Mouse (Mus musculus): Measurements from ENCODE around the gene Erfe. TPM values are rescaled to one million over a fixed set of nuclear protein-coding genes. Genes with fewer than 3 reads are reported as not detected.

The Erfe gene
- polyA plus RNA-seq, 1 experiment: not detected

DNA sequence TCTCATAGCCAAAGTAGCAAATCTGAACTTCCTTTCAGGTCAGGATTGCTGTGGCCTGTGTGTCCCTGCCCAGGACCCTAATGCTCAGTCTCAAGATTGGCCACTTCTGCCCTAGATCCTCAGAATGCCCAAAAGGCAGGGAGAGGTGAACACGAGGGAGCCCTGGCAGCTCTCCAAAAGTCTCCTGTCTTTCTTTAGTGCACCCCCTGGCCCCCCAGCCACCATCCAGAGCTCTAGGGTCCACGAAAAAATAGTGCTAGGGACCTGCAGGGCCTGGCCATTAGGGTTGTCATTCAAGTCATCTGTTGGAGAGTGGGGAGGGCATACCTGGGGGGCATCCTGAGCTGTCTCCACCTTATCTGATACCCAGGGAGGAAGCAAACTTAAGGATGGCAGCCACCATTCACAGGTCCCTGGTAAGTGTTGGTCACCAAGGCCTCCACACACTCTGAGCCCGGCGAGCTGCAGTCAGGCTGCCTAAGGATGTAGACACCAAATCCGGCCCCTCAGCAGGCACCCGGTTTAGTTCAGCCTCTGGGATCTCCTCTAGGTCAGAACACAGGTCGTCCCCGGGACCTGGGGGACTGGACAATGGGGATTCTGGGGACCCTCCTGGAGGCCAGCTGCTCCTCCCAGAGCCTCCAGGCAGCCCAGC is 45.5 kb downstream of the Erfe start:
- Histone ChIP-seq H3K27ac (ENCODE audit: insufficient read depth, low read length) (no peak overlapping the region), H3K27me3 (ENCODE audit: control insufficient read depth, insufficient read depth, low read length) (no peaks in the 10 kb centered on the region), H3K4me3 (replicated peaks; ENCODE audit: insufficient read depth, low read depth, low read length) (no peak overlapping the region), H3K4me1 (ENCODE audit: control insufficient read depth, insufficient read depth, low read length) (peaks cover 13% of the 10 kb centered on the region; the same call in 1 of the 2 replicates)
- DNase-seq: no peak
- no peak for TF ChIP-seq CTCF (IDR thresholded peaks at IDR 0.05; ENCODE audit: borderline replicate concordance, insufficient read depth, low read depth, low read length)
- no peak for TF ChIP-seq POLR2A (IDR thresholded peaks at IDR 0.05; ENCODE audit: borderline replicate concordance, insufficient read depth, low read length)
- WGBS: 58% methylated on average over 8 of the region's 8 CpGs

DNA sequence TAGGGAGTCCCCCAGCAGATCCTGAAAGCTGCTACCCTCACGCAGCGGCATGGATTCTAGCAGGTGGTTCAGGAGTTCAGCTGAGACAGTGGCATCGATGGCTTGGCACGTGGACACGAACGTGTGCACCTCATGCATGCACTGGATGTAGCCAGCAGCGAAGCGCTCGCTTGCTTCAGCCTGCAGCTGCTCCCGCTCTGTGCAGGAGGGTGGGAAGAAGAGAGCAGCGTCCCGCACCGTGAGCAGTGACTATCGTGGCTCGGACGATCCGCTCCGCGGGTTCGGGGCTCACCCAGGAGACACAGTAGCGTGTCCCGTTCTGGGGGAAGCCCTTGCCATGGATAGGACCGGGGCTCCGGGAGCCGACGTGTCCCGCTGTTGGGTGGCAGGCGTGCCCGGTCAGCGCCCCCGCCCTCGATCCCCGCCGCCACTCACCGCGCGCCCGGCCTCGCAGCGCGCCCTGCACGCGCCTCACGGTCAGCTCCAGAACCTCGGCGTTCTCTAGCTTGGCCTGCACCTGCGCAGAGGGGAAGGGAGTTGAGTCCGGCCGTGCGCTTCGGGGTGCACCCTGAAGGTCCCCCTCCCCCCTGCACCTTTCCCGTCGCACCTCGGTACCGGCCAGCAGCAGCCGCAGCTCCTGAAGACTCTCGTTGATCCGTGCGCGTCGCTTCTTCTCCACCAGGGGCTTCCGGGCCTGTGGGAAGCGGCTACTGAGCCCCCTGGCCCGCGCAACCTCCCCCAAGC is 46.2 kb downstream of the Erfe start:
- no peaks in the 10 kb centered on the region for H3K27me3 ChIP-seq (ENCODE audit: control insufficient read depth, insufficient read depth, low read length)
- TF ChIP-seq CTCF (IDR thresholded peaks at IDR 0.05; ENCODE audit: borderline replicate concordance, insufficient read depth, low read depth, low read length): no peak
- TF ChIP-seq POLR2A (IDR thresholded peaks at IDR 0.05; ENCODE audit: borderline replicate concordance, insufficient read depth, low read length): no peak
- peak in 1 of 2 experiments; percentile 42 for DNase-seq
- 7% methylated on average over 65 of the region's 65 CpGs for WGBS
- peak overlapping the region; percentile 80 for H3K4me3 ChIP-seq (replicated peaks; ENCODE audit: insufficient read depth, low read depth, low read length)
- H3K27ac ChIP-seq (ENCODE audit: insufficient read depth, low read length): no peak overlapping the region
- H3K4me1 ChIP-seq (ENCODE audit: control insufficient read depth, insufficient read depth, low read length): peaks cover 13% of the 10 kb centered on the region; the same call in 1 of the 2 replicates

DNA sequence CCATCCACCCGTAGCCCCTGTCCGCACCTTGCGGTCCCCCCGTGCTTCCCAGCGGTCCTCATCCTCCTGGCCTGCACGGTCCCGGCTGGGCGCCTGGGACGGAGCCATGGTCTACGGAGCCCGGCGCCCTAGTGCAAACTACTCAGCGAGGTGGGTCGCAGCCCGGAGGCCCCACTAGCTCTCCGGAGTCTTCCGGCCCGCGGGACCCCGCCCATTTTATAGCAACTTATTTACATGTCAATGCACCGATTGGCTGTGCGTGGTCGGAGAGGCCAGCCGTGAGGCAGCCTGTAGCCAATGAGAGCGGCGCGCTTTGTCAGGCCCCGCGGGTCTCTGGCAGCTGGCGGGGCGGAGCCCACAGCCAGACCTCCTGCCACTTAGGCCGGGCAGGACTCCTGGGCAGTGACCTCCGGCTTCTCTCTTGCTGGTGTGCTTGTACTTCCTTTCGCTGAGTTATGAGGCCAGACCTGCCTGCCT is 46.8 kb downstream of the Erfe start:
- peak overlapping the region; percentile 80 for H3K4me3 ChIP-seq (replicated peaks; ENCODE audit: insufficient read depth, low read depth, low read length)
- 2% methylated on average over 34 of the region's 34 CpGs for WGBS
- H3K4me1 ChIP-seq (ENCODE audit: control insufficient read depth, insufficient read depth, low read length): peaks cover 13% of the 10 kb centered on the region; the same call in 1 of the 2 replicates
- H3K27me3 ChIP-seq (ENCODE audit: control insufficient read depth, insufficient read depth, low read length): no peaks in the 10 kb centered on the region
- peak overlapping the region; percentile 55 for H3K27ac ChIP-seq (ENCODE audit: insufficient read depth, low read length)
- DNase-seq: peak; percentile 91 to 95
- TF ChIP-seq CTCF (IDR thresholded peaks at IDR 0.05; ENCODE audit: borderline replicate concordance, insufficient read depth, low read depth, low read length) (no peak), POLR2A (IDR thresholded peaks at IDR 0.05; ENCODE audit: borderline replicate concordance, insufficient read depth, low read length) (peak; percentile 55; the same call in 1 of the 2 replicates)

DNA sequence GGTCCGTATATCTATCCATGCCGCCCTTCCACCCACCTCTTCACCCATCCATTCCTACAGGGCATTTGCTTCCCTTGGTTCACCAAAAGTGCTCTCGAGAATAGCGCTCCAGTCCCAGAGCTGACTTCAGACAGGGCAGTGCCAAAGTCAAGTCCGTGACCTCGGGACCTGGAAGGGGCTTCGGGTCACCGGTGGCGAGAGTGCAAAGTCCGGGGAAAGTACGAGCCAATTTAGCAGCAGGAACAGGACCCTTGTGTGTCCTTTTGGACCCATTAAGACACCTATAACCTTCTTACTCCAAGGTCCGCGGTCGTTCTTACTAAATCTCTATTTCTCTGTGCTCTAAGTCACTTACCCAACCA is 47.3 kb downstream of the Erfe start:
- WGBS: under 1% methylated on average over 14 of the region's 14 CpGs
- Histone ChIP-seq H3K4me1 (ENCODE audit: control insufficient read depth, insufficient read depth, low read length) (peaks cover 13% of the 10 kb centered on the region; the same call in 1 of the 2 replicates), H3K27me3 (ENCODE audit: control insufficient read depth, insufficient read depth, low read length) (no peaks in the 10 kb centered on the region), H3K4me3 (replicated peaks; ENCODE audit: insufficient read depth, low read depth, low read length) (peak overlapping the region; percentile 80), H3K27ac (ENCODE audit: insufficient read depth, low read length) (peak overlapping the region; percentile 55)
- no peak for DNase-seq
- no peak for TF ChIP-seq POLR2A (IDR thresholded peaks at IDR 0.05; ENCODE audit: borderline replicate concordance, insufficient read depth, low read length)
- no peak for TF ChIP-seq CTCF (IDR thresholded peaks at IDR 0.05; ENCODE audit: borderline replicate concordance, insufficient read depth, low read depth, low read length)

- 1% methylated on average over 32 of the region's 39 CpGs for WGBS
- peak; percentile 87 to 88 for DNase-seq
- no peak for TF ChIP-seq POLR2A (IDR thresholded peaks at IDR 0.05; ENCODE audit: borderline replicate concordance, insufficient read depth, low read length)
- no peak for TF ChIP-seq CTCF (IDR thresholded peaks at IDR 0.05; ENCODE audit: borderline replicate concordance, insufficient read depth, low read depth, low read length)
- Histone ChIP-seq H3K4me3 (replicated peaks; ENCODE audit: insufficient read depth, low read depth, low read length) (peak within 1 kb of the TSS; percentile 80), H3K27me3 (ENCODE audit: control insufficient read depth, insufficient read depth, low read length) (no peaks in the 10 kb centered on the region), H3K27ac (ENCODE audit: insufficient read depth, low read length) (peak within 1 kb of the TSS; percentile 55), H3K4me1 (ENCODE audit: control insufficient read depth, insufficient read depth, low read length) (peaks cover 13% of the 10 kb centered on the region; the same call in 1 of the 2 replicates)
These were observed 47.8 kb downstream of the Erfe start, which contains the start of gene Hes6 for GRCm38 (mm10) chr1:91413898-91414594. Gene Hes6 (minus strand): TSS chr1:91414038.

- Histone ChIP-seq H3K27ac (ENCODE audit: insufficient read depth, low read length) (no peak overlapping the region), H3K27me3 (ENCODE audit: control insufficient read depth, insufficient read depth, low read length) (no peaks in the 10 kb centered on the region), H3K4me1 (ENCODE audit: control insufficient read depth, insufficient read depth, low read length) (peaks cover 13% of the 10 kb centered on the region; the same call in 1 of the 2 replicates), H3K4me3 (replicated peaks; ENCODE audit: insufficient read depth, low read depth, low read length) (no peak overlapping the region)
- DNase-seq: no peak
- TF ChIP-seq POLR2A (IDR thresholded peaks at IDR 0.05; ENCODE audit: borderline replicate concordance, insufficient read depth, low read length) (no peak), CTCF (IDR thresholded peaks at IDR 0.05; ENCODE audit: borderline replicate concordance, insufficient read depth, low read depth, low read length) (no peak)
- 75% methylated on average over 4 of the region's 4 CpGs for WGBS
These were observed 48.7 kb downstream of the Erfe start for GRCm38 (mm10) chr1:91414903-91415302.

- TF ChIP-seq CTCF (IDR thresholded peaks at IDR 0.05; ENCODE audit: borderline replicate concordance, insufficient read depth, low read depth, low read length) (no peak), POLR2A (IDR thresholded peaks at IDR 0.05; ENCODE audit: borderline replicate concordance, insufficient read depth, low read length) (no peak)
- H3K4me1 ChIP-seq (ENCODE audit: control insufficient read depth, insufficient read depth, low read length): peaks cover 13% of the 10 kb centered on the region; the same call in 1 of the 2 replicates
- 65% methylated on average over 5 of the region's 5 CpGs for WGBS
- H3K27me3 ChIP-seq (ENCODE audit: control insufficient read depth, insufficient read depth, low read length): no peaks in the 10 kb centered on the region
- H3K27ac ChIP-seq (ENCODE audit: insufficient read depth, low read length): no peak overlapping the region
- no peak overlapping the region for H3K4me3 ChIP-seq (replicated peaks; ENCODE audit: insufficient read depth, low read depth, low read length)
- no peak for DNase-seq
These were observed 49.1 kb downstream of the Erfe start for GRCm38 (mm10) chr1:91415311-91415710.

Data from cerebellum, adult 2 months (tissue).